Mouse (Mus musculus) E14TG2a.4 (cell line): ENCODE results near the gene Acta1.

ENCODE experiments used
- CTCF ChIP-seq: conservative IDR thresholded peaks from 2 replicates; pipeline ENCODE4 v1.5.1; 2014; ENCODE audit warnings: low read length
- NANOG ChIP-seq: IDR thresholded peaks from 2 replicates; pipeline ENCODE4 v1.6.1; 2014; ENCODE audit warnings: borderline replicate concordance, low read length, mixed read lengths

DNA sequence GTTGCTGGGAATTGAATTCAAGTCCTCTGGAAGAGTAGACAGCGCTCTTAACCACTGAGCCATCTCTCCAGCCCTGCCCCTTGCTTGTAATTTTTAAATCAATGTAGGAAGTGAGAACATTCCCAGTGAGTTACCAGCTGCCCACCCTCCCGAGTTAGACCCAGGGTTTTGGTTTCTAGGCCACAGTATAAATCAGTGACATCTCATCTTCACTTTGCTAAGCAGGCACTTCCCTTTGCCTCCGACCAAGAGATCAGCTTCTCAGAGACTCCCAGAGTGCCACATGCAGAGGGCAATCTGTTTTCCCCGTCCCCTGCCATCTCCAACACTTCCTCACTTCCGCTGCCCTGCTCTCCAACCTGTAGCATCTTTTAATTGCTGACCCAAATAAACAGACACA lies 4.0 kb upstream of the Acta1 start:
- TF ChIP-seq CTCF (no peak), NANOG (no peak)
